Mouse (Mus musculus): ENCODE measurements around the gene Tlr13. TPM values are rescaled to one million over a fixed set of nuclear protein-coding genes. Genes with fewer than 3 reads are reported as not detected.

Tlr13 gene
- polyA plus RNA-seq, 1 experiment from 2014 or later: 0.15 TPM

- H3K4me1 ChIP-seq: no peaks in the 10 kb centered on the region
Measured at GRCm38 (mm10) chrX:106154180-106154586, 11.2 kb downstream of the Tlr13 start.

GRCm38 (mm10) chrX:106155892-106156291 is 12.9 kb downstream of the Tlr13 start:
- WGBS: 71% methylated on average over 4 of the region's 4 CpGs
- Histone ChIP-seq H3K9me3 (no peaks in the 10 kb centered on the region), H3K4me1 (no peaks in the 10 kb centered on the region), H3K27me3 (replicated peaks) (no peaks in the 10 kb centered on the region), H3K4me2 (no peak overlapping the region), H3K4me3 (no peak overlapping the region), H3K27ac (no peak overlapping the region), H3K9ac (no peak overlapping the region), H3K36me3 (replicated peaks) (no peaks in the 10 kb centered on the region)
- no peak for ATAC-seq (replicated peaks)

More at GRCm38 (mm10) chrX:106154180-106154586, 11.2 kb downstream of the Tlr13 start:
- Histone ChIP-seq H3K9me3 (no peaks in the 10 kb centered on the region), H3K27ac (no peak overlapping the region), H3K27me3 (replicated peaks) (no peaks in the 10 kb centered on the region), H3K9ac (no peak overlapping the region), H3K4me3 (no peak overlapping the region), H3K4me2 (no peak overlapping the region), H3K36me3 (replicated peaks) (no peaks in the 10 kb centered on the region)
- ATAC-seq (replicated peaks): no peak

GRCm38 (mm10) chrX:106163995-106164394 is 21.0 kb downstream of the Tlr13 start:
- no peak overlapping the region for H3K27ac ChIP-seq
- no peaks in the 10 kb centered on the region for H3K27me3 ChIP-seq (replicated peaks)
- ATAC-seq (replicated peaks): no peak
- H3K9me3 ChIP-seq: no peaks in the 10 kb centered on the region
- no peak overlapping the region for H3K4me3 ChIP-seq
- no peaks in the 10 kb centered on the region for H3K4me1 ChIP-seq
- no peak overlapping the region for H3K9ac ChIP-seq
- H3K4me2 ChIP-seq: no peak overlapping the region
- H3K36me3 ChIP-seq (replicated peaks): no peaks in the 10 kb centered on the region
- 78% methylated on average over 5 of the region's 5 CpGs for WGBS

GRCm38 (mm10) chrX:106164555-106164954 is 21.6 kb downstream of the Tlr13 start:
- Histone ChIP-seq H3K36me3 (replicated peaks) (no peaks in the 10 kb centered on the region), H3K27me3 (replicated peaks) (no peaks in the 10 kb centered on the region), H3K4me3 (no peak overlapping the region), H3K4me1 (no peaks in the 10 kb centered on the region), H3K9ac (no peak overlapping the region), H3K9me3 (no peaks in the 10 kb centered on the region), H3K27ac (no peak overlapping the region), H3K4me2 (no peak overlapping the region)
- no peak for ATAC-seq (replicated peaks)
- 73% methylated on average over 5 of the region's 5 CpGs for WGBS

GRCm38 (mm10) chrX:106165089-106165488 is 22.1 kb downstream of the Tlr13 start:
- H3K36me3 ChIP-seq (replicated peaks): no peaks in the 10 kb centered on the region
- no peaks in the 10 kb centered on the region for H3K9me3 ChIP-seq
- no peak overlapping the region for H3K4me2 ChIP-seq
- no peak overlapping the region for H3K4me3 ChIP-seq
- H3K9ac ChIP-seq: no peak overlapping the region
- 72% methylated on average over 1 of the region's 1 CpGs for WGBS
- no peak overlapping the region for H3K27ac ChIP-seq
- ATAC-seq (replicated peaks): no peak
- no peaks in the 10 kb centered on the region for H3K27me3 ChIP-seq (replicated peaks)
- no peaks in the 10 kb centered on the region for H3K4me1 ChIP-seq

- no peaks in the 10 kb centered on the region for H3K9me3 ChIP-seq
- no peak overlapping the region for H3K9ac ChIP-seq
- no peak overlapping the region for H3K27ac ChIP-seq
- ATAC-seq (replicated peaks): peak; percentile 95
- peak overlapping the region; percentile 30 for H3K4me3 ChIP-seq
- H3K4me1 ChIP-seq: no peaks in the 10 kb centered on the region
- 31% methylated on average over 18 of the region's 18 CpGs for WGBS
- H3K4me2 ChIP-seq: peak overlapping the region; percentile 48
- no peaks in the 10 kb centered on the region for H3K27me3 ChIP-seq (replicated peaks)
- no peaks in the 10 kb centered on the region for H3K36me3 ChIP-seq (replicated peaks)
Measured at GRCm38 (mm10) chrX:106171106-106171852, 28.3 kb downstream of the Tlr13 start.

- Histone ChIP-seq H3K27me3 (replicated peaks) (no peaks in the 10 kb centered on the region), H3K36me3 (replicated peaks) (no peaks in the 10 kb centered on the region), H3K27ac (no peak overlapping the region), H3K9ac (no peak overlapping the region), H3K4me2 (peak overlapping the region; percentile 48), H3K4me1 (no peaks in the 10 kb centered on the region), H3K9me3 (no peaks in the 10 kb centered on the region), H3K4me3 (peak overlapping the region; percentile 30; the same call in 1 of the 2 replicates)
- ATAC-seq (replicated peaks): no peak; the same call in 1 of the 2 replicates
- 60% methylated on average over 5 of the region's 6 CpGs for WGBS
Measured at GRCm38 (mm10) chrX:106171853-106172154, 28.8 kb downstream of the Tlr13 start.

GRCm38 (mm10) chrX:106176331-106176730 is 33.3 kb downstream of the Tlr13 start:
- Histone ChIP-seq H3K4me2 (no peak overlapping the region), H3K27ac (no peak overlapping the region), H3K9me3 (no peaks in the 10 kb centered on the region), H3K27me3 (replicated peaks) (no peaks in the 10 kb centered on the region), H3K4me3 (no peak overlapping the region), H3K36me3 (replicated peaks) (no peaks in the 10 kb centered on the region), H3K9ac (no peak overlapping the region), H3K4me1 (no peaks in the 10 kb centered on the region)
- 53% methylated on average over 9 of the region's 9 CpGs for WGBS
- ATAC-seq (replicated peaks): no peak

- no peaks in the 10 kb centered on the region for H3K36me3 ChIP-seq (replicated peaks)
- H3K4me1 ChIP-seq: peaks cover 18% of the 10 kb centered on the region
- no peak overlapping the region for H3K27ac ChIP-seq
- H3K9ac ChIP-seq: no peak overlapping the region
- no peak for ATAC-seq (replicated peaks)
- no peak overlapping the region for H3K4me3 ChIP-seq
- WGBS: 33% methylated on average over 4 of the region's 4 CpGs
- no peaks in the 10 kb centered on the region for H3K9me3 ChIP-seq
- H3K27me3 ChIP-seq (replicated peaks): no peaks in the 10 kb centered on the region
- H3K4me2 ChIP-seq: no peak overlapping the region
Measured at GRCm38 (mm10) chrX:106184279-106184678, 41.3 kb downstream of the Tlr13 start.

- H3K4me2 ChIP-seq: no peak overlapping the region; the same call in 1 of the 2 replicates
- peak overlapping the region; percentile 90 for H3K27ac ChIP-seq
- no peak for ATAC-seq (replicated peaks)
- H3K4me1 ChIP-seq: peaks cover 27% of the 10 kb centered on the region
- H3K27me3 ChIP-seq (replicated peaks): no peaks in the 10 kb centered on the region
- 25% methylated on average over 5 of the region's 5 CpGs for WGBS
- H3K9me3 ChIP-seq: no peaks in the 10 kb centered on the region
- no peaks in the 10 kb centered on the region for H3K36me3 ChIP-seq (replicated peaks)
- no peak overlapping the region for H3K9ac ChIP-seq
- no peak overlapping the region for H3K4me3 ChIP-seq
Measured at GRCm38 (mm10) chrX:106185706-106186105, 42.7 kb downstream of the Tlr13 start.

- Histone ChIP-seq H3K4me1 (peaks cover 27% of the 10 kb centered on the region), H3K27ac (peak within 1 kb of the TSS; percentile 90), H3K27me3 (replicated peaks) (no peaks in the 10 kb centered on the region), H3K4me3 (peak within 1 kb of the TSS; percentile 48), H3K4me2 (peak within 1 kb of the TSS; percentile 60), H3K9ac (peak within 1 kb of the TSS; percentile 39), H3K36me3 (replicated peaks) (no peaks in the 10 kb centered on the region), H3K9me3 (no peaks in the 10 kb centered on the region)
- WGBS: 10% methylated on average over 55 of the region's 55 CpGs
- ATAC-seq (replicated peaks): peak; percentile 99
Measured at GRCm38 (mm10) chrX:106186713-106187649, 44.0 kb downstream of the Tlr13 start, which contains the start of gene Pgk1. Gene Pgk1, plus strand, starts transcription at chrX:106187100.

- ATAC-seq (replicated peaks): no peak
- Histone ChIP-seq H3K27me3 (replicated peaks) (no peaks in the 10 kb centered on the region), H3K9me3 (no peaks in the 10 kb centered on the region), H3K4me2 (peak overlapping the region; percentile 60), H3K36me3 (replicated peaks) (no peaks in the 10 kb centered on the region), H3K9ac (peak overlapping the region; percentile 39), H3K4me1 (peaks cover 27% of the 10 kb centered on the region), H3K27ac (peak overlapping the region; percentile 69), H3K4me3 (peak overlapping the region; percentile 48)
- 28% methylated on average over 12 of the region's 12 CpGs for WGBS
Measured at GRCm38 (mm10) chrX:106187737-106188136, 44.7 kb downstream of the Tlr13 start.

Data from midbrain, embryonic 15.5 days (tissue).